Mouse (Mus musculus): Measurements from ENCODE around the gene Scml4.

DNA sequence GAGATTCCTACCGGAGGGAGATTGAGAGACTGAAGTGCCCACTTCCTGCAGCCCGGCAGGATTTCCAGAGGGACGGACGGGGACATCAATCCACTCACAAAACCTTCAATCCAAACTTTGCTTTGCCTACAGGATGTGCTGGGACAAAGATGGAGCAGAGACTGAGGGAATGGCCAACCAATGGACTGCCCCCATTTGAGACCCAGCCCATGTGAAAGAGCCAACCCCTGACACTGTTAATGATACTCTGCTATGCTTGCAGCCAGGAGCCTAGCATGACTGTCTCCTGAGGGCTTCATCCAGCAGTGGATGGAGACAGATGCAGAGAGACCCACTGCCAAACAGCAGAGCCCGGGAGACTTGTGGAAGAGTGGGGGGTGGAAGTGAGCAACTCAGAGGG is 19.5 kb downstream of the Scml4 start:
- TF ChIP-seq CTCF (IDR thresholded peaks at IDR 0.05; ENCODE audit: extremely low read depth, insufficient read depth, low read length) (no peak), POLR2A (IDR thresholded peaks at IDR 0.05; ENCODE audit: extremely low read depth, insufficient read depth, low read length) (no peak)

Data from cortical plate, adult 2 months (tissue).